Mouse (Mus musculus) G1E (cell line): Measurements from ENCODE around the gene Pax7.

Source experiments
- CTCF ChIP-seq: IDR thresholded peaks from 2 replicates; pipeline ENCODE4 v1.5.1; 2012; ENCODE audit warnings: low read depth, low read length, inconsistent platforms, mixed read lengths
- GATA1 ChIP-seq: IDR thresholded peaks from 2 replicates; pipeline ENCODE4 v1.6.1; 2012; ENCODE audit warnings: borderline replicate concordance, low read length, inconsistent platforms, mixed read lengths
- POLR2AphosphoS5 ChIP-seq: IDR thresholded peaks from 2 replicates; pipeline ENCODE4 v1.6.1; 2012; ENCODE audit warnings: low read depth, low read length, inconsistent platforms; ENCODE audit not compliant: insufficient replicate concordance
- TAL1 ChIP-seq: conservative IDR thresholded peaks from 2 replicates; pipeline ENCODE4 v1.6.1; 2012; ENCODE audit warnings: low read depth, low read length, inconsistent platforms, mixed read lengths

- TF ChIP-seq POLR2AphosphoS5: no peak
- no peak for TF ChIP-seq TAL1
- TF ChIP-seq CTCF: no peak
- TF ChIP-seq GATA1: no peak
Measured at GRCm38 (mm10) chr4:139863218-139863617, 29.9 kb upstream of the Pax7 start.
